Mouse (Mus musculus) cerebellum, adult 11-12 months (tissue): ENCODE data around the gene Crtc1.

Experiments
- DNase-seq: peaks from one replicate; pipeline ENCODE4 v3.0.0; 2022

The Crtc1 gene

GRCm38 (mm10) chr8:70343696-70344095 is 95.7 kb downstream of the Crtc1 start:
- peak; percentile 62 for DNase-seq

- no peak for DNase-seq
Observed at GRCm38 (mm10) chr8:70343076-70343475, 96.3 kb downstream of the Crtc1 start.

DNA sequence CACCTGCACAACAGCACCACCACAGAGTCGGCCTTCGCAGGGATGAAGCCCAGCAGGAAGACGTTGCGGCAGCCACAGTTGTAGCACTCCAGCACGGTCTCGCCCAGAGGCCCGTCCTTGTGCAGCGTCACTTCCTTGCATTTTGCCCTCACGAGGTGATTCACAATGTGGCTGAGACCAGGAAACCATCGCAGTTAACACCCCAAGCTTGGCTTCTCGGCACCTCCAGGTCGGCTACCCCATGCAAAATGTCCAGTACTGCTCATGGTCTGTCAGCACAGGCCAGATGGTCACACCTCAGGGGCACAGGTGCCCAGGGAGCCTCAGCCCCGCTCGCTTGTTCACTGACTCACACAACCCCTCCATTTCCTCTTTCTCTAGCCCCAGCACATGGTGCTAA is 97.4 kb downstream of the Crtc1 start:
- peak; percentile 75 for DNase-seq

DNA sequence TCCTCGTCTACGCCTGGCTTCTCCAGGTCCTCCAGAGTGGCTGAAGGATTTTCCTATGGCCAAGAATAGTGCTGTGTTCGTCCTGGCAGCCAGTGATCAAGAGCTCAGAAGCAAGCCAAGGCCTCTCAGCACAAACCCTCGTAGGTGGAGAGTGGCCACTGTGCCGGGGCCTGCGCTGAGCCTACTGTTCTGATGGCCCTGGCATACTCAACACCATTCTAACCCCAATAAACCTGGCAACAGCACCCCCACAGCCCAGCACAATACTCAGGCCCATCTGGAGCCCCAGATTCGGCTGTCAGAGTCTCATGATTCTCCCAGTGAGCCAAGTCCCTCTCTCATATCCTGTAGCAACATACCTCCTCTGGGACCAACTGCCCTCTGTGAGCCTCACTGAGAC is 98.7 kb downstream of the Crtc1 start:
- peak; percentile 76 for DNase-seq

GRCm38 (mm10) chr8:70338931-70339330 is 100.4 kb downstream of the Crtc1 start:
- DNase-seq, result no peak

- no peak for DNase-seq
Observed at GRCm38 (mm10) chr8:70332878-70333202, 106.5 kb downstream of the Crtc1 start.
